Mouse (Mus musculus) cortical plate, adult 2 months (tissue): ENCODE data around the gene Gucy1b1.

Experiments
- CTCF ChIP-seq: fragments of 200-500 bp; IDR thresholded peaks from 2 replicates; pipeline ENCODE4 v1.5.1; 2011; ENCODE audit warnings: mild to moderate bottlenecking, control low read depth, low read length; ENCODE audit not compliant: insufficient read depth; ENCODE audit errors: extremely low read depth
- POLR2A ChIP-seq: fragments of 200-500 bp; IDR thresholded peaks from 2 replicates; pipeline ENCODE4 v1.6.1; 2011; ENCODE audit warnings: mild to moderate bottlenecking, low read length, control low read depth; ENCODE audit not compliant: insufficient read depth; ENCODE audit errors: extremely low read depth

- no peak for TF ChIP-seq POLR2A
- no peak for TF ChIP-seq CTCF
Measured at GRCm38 (mm10) chr3:82112439-82112838, 38.0 kb upstream of the Gucy1b1 start.
